Mouse (Mus musculus): ENCODE measurements around the gene Susd1. TPM values are rescaled to one million over a fixed set of nuclear protein-coding genes. Genes with fewer than 3 reads are reported as not detected.

Susd1 gene
- total RNA-seq (2012; rRNA removed) (5.1 and 6.1 TPM in 2 replicates), total RNA-seq (2014; rRNA removed) (4.1 and 5.0 TPM in 2 replicates), polyA plus RNA-seq (2012; ENCODE audit: insufficient read length, low read depth) (1.4 and 1.6 TPM in 2 replicates)

DNA sequence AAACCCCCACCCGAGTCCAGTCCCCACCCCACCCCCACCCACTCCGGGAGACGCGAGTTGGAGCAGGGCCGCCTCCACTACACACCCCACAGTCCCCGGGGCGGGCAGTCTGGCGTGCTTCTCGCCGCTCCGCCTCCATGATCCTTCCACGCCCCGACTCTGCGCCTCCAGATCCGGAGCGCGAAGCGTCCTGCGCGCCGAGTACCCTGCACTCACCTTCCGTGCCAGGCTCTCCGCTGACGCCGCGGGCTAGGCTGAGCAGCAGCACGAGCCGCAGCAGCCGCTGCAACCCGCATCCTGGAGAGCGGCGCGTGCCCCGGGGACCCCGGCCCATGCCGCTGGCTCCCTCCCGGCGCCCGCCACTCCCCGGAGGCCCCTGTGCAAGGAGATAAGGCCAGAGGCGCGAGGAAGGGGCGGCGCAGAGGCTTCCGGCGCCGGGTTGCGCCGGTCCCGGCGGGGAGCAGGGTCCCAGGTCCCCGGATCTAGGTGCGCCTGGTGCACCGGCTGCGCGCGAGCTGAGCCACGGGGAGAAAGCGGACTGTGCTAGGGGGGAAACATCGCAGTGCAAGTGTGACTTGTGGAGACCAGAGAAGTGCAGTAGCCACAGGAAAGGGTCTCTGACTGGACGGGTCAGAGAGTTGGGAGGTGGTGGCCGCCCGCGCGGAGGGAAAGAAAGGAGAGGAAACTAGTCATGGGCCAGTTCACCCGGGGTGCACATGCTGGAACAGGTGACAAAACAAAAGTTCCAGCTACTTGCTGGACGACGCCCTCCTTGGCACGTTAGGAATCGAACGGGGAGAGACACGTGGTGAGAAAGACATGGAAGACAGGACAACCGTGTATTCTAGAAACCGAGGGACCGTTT is at the start of gene Susd1:
Gene Susd1, minus strand, starts transcription at position 644 of the 865 bp plus-strand sequence.
- peaks cover 11 to 30% of the 10 kb centered on the region in 2 experiments; a peak in 3 of 4 replicates for H3K4me1 ChIP-seq (ENCODE audit: control insufficient read depth in 1 of 2, insufficient read depth in 2 of 2)
- H3K36me3 ChIP-seq (replicated peaks in 1 of 2; ENCODE audit: control insufficient read depth in 1 of 2, insufficient read depth in 1 of 2, low read length in 1 of 2): no peaks in the 10 kb centered on the region
- H3K27ac ChIP-seq (ENCODE audit: insufficient read depth, low read depth): no peak within 1 kb of the TSS
- H3K4me3 ChIP-seq (replicated peaks in 1 of 3; ENCODE audit: low read depth in 2 of 3, low read length in 2 of 3, poor library complexity in 1 of 3): peak within 1 kb of the TSS in 1 of 3 experiments; percentile 70
- H3K27me3 ChIP-seq (replicated peaks): no peaks in the 10 kb centered on the region
- in situ Hi-C loops (cut with MboI; ENCODE audit: low pct_ligation_motif_present, low pct_unique_long_range_greater_than_20kb, low sequenced_read_pairs) (no loop called here), dilution Hi-C loops (cut with MboI; ENCODE audit: extremely low pct_ligation_motif_present, extremely low pct_unique_long_range_greater_than_20kb, low sequenced_read_pairs) (no loop called here)
- TF ChIP-seq MAX (IDR thresholded peaks at IDR 0.05; ENCODE audit: low read length) (no peak), ZMIZ1 (IDR thresholded peaks at IDR 0.05; ENCODE audit: low read depth, low read length) (no peak), RAD21 (IDR thresholded peaks at IDR 0.05; ENCODE audit: low read depth, low read length) (no peak), TBP (conservative IDR thresholded peaks at IDR 0.05; ENCODE audit: low read depth, low read length) (no peak), CTCF (conservative IDR thresholded peaks at IDR 0.05 in 1 of 2, IDR thresholded peaks at IDR 0.05 in 1 of 2; ENCODE audit: low read depth in 2 of 2, low read length in 2 of 2) (no peak), NELFE (IDR thresholded peaks at IDR 0.05; ENCODE audit: low read depth, low read length) (no peak), MAFK (IDR thresholded peaks at IDR 0.05; ENCODE audit: insufficient replicate concordance, low read length) (no peak), USF1 (IDR thresholded peaks at IDR 0.05; ENCODE audit: low read depth, low read length) (no peak), MYC (IDR thresholded peaks at IDR 0.05; ENCODE audit: low read depth, low read length) (no peak), IRF4 (IDR thresholded peaks at IDR 0.05; ENCODE audit: low read depth, low read length) (no peak), JUN (IDR thresholded peaks at IDR 0.05; ENCODE audit: insufficient read depth, low read depth, low read length) (no peak), ELF1 (IDR thresholded peaks at IDR 0.05; ENCODE audit: low read depth, low read length) (no peak), SIN3A (IDR thresholded peaks at IDR 0.05; ENCODE audit: low read length) (no peak)
- H3K9ac ChIP-seq (ENCODE audit: insufficient read depth, low read depth): peak within 1 kb of the TSS; percentile 54
- H3K9me3 ChIP-seq (replicated peaks; ENCODE audit: low read length): peaks cover 6% of the 10 kb centered on the region
- no peak for DNase-seq (ENCODE audit: extremely low read depth)
- peak within 1 kb of the TSS; percentile 62 for H3K4me2 ChIP-seq (ENCODE audit: insufficient read depth, low read depth, poor library complexity, severe bottlenecking)
- H3K79me2 ChIP-seq (replicated peaks; ENCODE audit: control insufficient read depth, extremely low read depth, insufficient read depth, poor library complexity, severe bottlenecking): no peaks in the 10 kb centered on the region

DNA sequence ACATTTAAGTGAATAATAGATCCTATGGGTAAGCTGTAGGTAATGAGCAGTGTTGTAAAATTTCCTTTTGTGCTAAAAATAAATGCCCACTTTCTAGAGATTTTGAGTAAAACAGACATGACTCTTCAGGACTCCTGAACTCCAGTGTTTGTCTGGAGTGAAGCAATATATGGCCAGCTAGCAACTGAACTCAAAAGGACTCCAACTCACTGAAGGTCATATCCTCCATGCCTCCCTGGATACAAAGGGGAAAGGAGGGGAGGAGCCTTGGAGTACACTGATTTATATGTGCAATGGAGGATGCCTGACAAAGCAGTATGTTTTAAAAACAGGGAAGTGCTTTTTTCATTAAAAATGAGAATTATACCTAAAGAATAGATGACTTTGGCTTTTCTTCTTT is 32.9 kb upstream of the Susd1 start:
- Histone ChIP-seq H3K36me3 (replicated peaks in 1 of 2; ENCODE audit: control insufficient read depth in 1 of 2, insufficient read depth in 1 of 2, low read length in 1 of 2) (peaks cover 5 to 26% of the 10 kb centered on the region in 2 experiments), H3K9ac (ENCODE audit: insufficient read depth, low read depth) (no peak overlapping the region), H3K27me3 (replicated peaks) (no peaks in the 10 kb centered on the region), H3K9me3 (replicated peaks; ENCODE audit: low read length) (no peaks in the 10 kb centered on the region), H3K4me2 (ENCODE audit: insufficient read depth, low read depth, poor library complexity, severe bottlenecking) (no peak overlapping the region), H3K79me2 (replicated peaks; ENCODE audit: control insufficient read depth, extremely low read depth, insufficient read depth, poor library complexity, severe bottlenecking) (no peaks in the 10 kb centered on the region), H3K27ac (ENCODE audit: insufficient read depth, low read depth) (no peak overlapping the region), H3K4me1 (ENCODE audit: control insufficient read depth in 1 of 2, insufficient read depth in 2 of 2) (peaks cover 0 to 10% of the 10 kb centered on the region in 2 experiments; a peak in 1 of 4 replicates), H3K4me3 (replicated peaks in 1 of 3; ENCODE audit: low read depth in 2 of 3, low read length in 2 of 3, poor library complexity in 1 of 3) (no peak overlapping the region)
- in situ Hi-C loops (cut with MboI; ENCODE audit: low pct_ligation_motif_present, low pct_unique_long_range_greater_than_20kb, low sequenced_read_pairs) (no loop called here), dilution Hi-C loops (cut with MboI; ENCODE audit: extremely low pct_ligation_motif_present, extremely low pct_unique_long_range_greater_than_20kb, low sequenced_read_pairs) (no loop called here)
- DNase-seq (ENCODE audit: extremely low read depth): no peak
- no peak for TF ChIP-seq BHLHE40 (IDR thresholded peaks at IDR 0.05; ENCODE audit: low read depth, low read length)
- TF ChIP-seq HCFC1 (IDR thresholded peaks at IDR 0.05; ENCODE audit: low read depth, low read length): no peak
- no peak for TF ChIP-seq NELFE (IDR thresholded peaks at IDR 0.05; ENCODE audit: low read depth, low read length)
- no peak for TF ChIP-seq KAT2A (IDR thresholded peaks at IDR 0.05; ENCODE audit: insufficient replicate concordance, low read length)
- no peak for TF ChIP-seq ZC3H11A (IDR thresholded peaks at IDR 0.05; ENCODE audit: low read depth, low read length)
- TF ChIP-seq ZKSCAN1 (IDR thresholded peaks at IDR 0.05; ENCODE audit: borderline replicate concordance, low read depth, low read length): no peak
- TF ChIP-seq UBTF (IDR thresholded peaks at IDR 0.05; ENCODE audit: low read depth, low read length): no peak
- TF ChIP-seq CHD1 (IDR thresholded peaks at IDR 0.05; ENCODE audit: low read depth, low read length): no peak
- no peak for TF ChIP-seq E2F4 (IDR thresholded peaks at IDR 0.05; ENCODE audit: insufficient replicate concordance, low read depth, low read length)
- TF ChIP-seq NRF1 (IDR thresholded peaks at IDR 0.05; ENCODE audit: low read depth, low read length): no peak
